Mouse (Mus musculus) small intestine, adult 2 months (tissue): ENCODE measurements at regions not wholly inside any gene's neighbourhood (a gene's known extent, or its start where the extent isn't known, plus 50 kb on each side); places are given as distances from the start of the nearest gene placed in this dataset.

Experiments used
- CTCF ChIP-seq: fragments of 200-500 bp; IDR thresholded peaks from 2 replicates; pipeline ENCODE4 v1.5.1; 2012; ENCODE audit warnings: low read depth, mild to moderate bottlenecking, control low read depth, inconsistent platforms, low read length, moderate library complexity, mixed read lengths; ENCODE audit not compliant: insufficient replicate concordance, insufficient read length; ENCODE audit errors: extremely low read depth
- POLR2A ChIP-seq: fragments of 200-500 bp; IDR thresholded peaks from 2 replicates; pipeline ENCODE4 v1.6.1; 2012; ENCODE audit warnings: low read depth, mild to moderate bottlenecking, control low read depth, inconsistent platforms, low read length, moderate library complexity

- no peak for TF ChIP-seq CTCF
- no peak for TF ChIP-seq POLR2A
Observed at GRCm38 (mm10) chr8:87196050-87196449, 276.4 kb downstream of the Cbln1 start.
